Mouse (Mus musculus) retina, adult 2 months (tissue): ENCODE measurements at regions not wholly inside any gene's neighbourhood (a gene's known extent, or its start where the extent isn't known, plus 50 kb on each side); places are given as distances from the start of the nearest gene placed in this dataset.

Experiments used
- DNase-seq: peaks from one replicate; pipeline ENCODE4 v3.0.0-alpha.2; 2012; ENCODE audit warnings: low read depth, low spot score

- no peak for DNase-seq
Measured at GRCm38 (mm10) chr17:81185685-81186084, 120.8 kb upstream of the Thumpd2 start.

GRCm38 (mm10) chr17:81180813-81181424, 116.0 kb upstream of the Thumpd2 start:
- no peak for DNase-seq

GRCm38 (mm10) chr17:81176306-81176705, 111.4 kb upstream of the Thumpd2 start:
- DNase-seq: no peak

DNA sequence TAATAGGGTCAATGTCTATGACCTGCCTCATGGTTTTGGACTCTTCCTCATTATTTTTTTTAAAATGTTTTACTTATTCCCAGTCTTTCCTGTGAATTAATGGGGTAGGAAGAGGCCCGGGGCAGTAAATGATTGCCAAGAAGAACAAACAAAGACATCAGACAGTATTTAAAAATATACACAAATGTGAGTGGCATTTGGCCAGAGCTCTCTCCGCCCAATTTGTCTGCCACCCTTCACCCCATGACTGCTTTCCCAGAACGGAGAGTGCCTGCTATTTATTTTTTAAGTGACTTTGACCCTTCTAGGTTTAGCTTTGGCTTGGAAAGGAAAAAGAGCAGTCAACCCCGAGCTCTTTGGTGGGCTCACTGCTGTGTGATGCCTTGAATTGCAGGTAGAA, 111.0 kb upstream of the Thumpd2 start:
- no peak for DNase-seq

GRCm38 (mm10) chr17:81172943-81173342, 108.1 kb upstream of the Thumpd2 start:
- DNase-seq: no peak

- DNase-seq: no peak
Measured at GRCm38 (mm10) chr17:81169118-81169517, 104.2 kb upstream of the Thumpd2 start.

DNA sequence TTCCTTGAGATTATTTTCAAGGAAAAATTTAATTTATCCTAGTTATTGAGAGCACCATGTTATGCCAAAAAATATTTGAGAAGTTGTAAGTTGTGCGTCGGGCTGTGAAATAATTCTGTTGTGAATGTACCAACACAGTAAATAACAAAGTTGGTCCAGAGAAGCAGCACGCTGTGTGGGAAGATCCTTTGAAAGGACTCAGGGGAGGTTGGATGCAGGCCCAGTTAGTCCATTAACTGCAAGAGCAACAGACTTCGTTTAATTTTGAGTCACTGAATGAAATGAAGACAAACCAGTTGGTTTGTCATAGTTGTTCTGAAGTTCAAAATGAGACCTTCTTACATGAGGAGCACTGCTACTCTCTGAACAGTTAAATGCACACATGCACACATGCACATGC, 85.8 kb upstream of the Thumpd2 start:
- DNase-seq: no peak

DNA sequence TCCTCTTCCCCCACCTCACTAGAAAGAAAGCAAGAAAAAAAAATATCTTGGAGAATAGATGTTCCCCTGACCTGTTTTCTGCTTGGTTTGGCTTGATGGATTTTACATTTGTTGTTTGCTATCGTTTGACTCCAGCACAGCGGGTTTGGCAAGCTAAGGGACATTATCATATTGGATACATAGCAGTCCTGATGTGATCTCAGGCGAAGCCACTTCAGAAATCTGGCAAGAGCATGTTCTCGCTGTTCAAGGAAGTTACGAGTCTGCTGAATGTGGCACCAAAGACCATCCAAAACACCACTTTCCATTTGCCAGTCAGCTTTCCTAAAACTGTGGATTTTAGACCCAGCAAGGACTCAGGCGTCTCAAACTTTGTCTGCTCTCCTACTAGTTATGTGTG, 69.8 kb upstream of the Thumpd2 start:
- no peak for DNase-seq

DNA sequence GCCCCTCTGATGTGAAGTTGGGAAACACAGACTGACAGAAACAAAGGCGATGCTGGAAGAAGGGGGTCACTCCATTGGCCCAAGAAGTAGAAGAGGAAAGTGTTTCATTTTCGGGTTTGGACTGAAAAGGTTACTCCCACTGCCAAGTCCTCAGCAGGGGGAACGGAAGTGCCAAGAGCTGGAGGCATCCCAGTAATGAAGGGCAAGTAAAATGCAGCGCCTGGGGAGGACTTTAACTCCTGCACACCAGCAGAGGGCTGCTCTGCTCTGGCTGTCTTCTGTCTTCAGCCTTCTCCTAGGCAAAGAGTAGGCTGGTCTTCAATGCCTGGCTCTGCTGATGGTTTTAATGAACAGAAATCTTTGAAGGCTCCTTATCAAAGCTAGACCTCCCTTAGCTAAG, 68.3 kb upstream of the Thumpd2 start:
- DNase-seq: no peak
